Mouse (Mus musculus): ENCODE data around the gene Lrrn4cl.
A peak's percentile ranks its signal among the peaks of the same experiment; 100 is the strongest.

GRCm38 (mm10) chr19:8802130-8802821 lies 48.3 kb upstream of the Lrrn4cl start, which contains the start of gene Zbtb3:
- TF ChIP-seq EP300 (IDR thresholded peaks at IDR 0.05; ENCODE audit: low read depth) (peak; percentile 56; the same call in 1 of the 2 replicates), CTCF (IDR thresholded peaks at IDR 0.05; ENCODE audit: low read depth) (no peak)
